ENCODE assay signal across 3 mouse cellular contexts in the genomic region with DNA sequence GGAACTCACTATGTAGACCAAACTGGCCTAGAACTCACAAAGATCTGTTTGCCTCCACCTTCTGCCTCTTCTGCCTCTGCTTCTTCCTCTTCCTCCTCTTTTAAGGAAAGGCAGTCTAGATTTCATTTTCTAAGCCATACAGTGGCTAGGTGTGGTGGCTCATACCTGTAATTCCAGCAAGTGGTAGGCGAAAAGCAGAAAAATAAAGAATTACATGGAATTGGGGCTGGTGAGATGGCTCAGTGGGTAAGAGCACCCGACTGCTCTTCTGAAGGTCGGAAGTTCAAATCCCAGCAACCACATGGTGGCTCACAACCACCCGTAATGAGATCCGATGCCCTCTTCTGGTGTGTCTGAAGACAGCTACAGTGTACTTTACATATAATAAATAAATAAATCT. TPM values are rescaled to one million over a fixed set of nuclear protein-coding genes. Genes with fewer than 3 reads are reported as not detected.
"Had no signal": no experiment of that assay in that cellular context is flagged by ENCODE, and none has a peak within 500 bp of the region (broad histone marks: within the 10 kb centered on the region; RNA-seq: fewer than 3 reads in every experiment).

No protein-coding gene starts in this region.

RNA-seq across cellular contexts. Expression of gene Pou3f1, which starts 57.2 kb away (rescaled TPM):
- total RNA-seq: liver, adult 2 months had no signal
- polyA plus RNA-seq: inflammation-experienced regulatory T-cells, adult 6 months; intestine, postnatal 0 days; liver, adult 2 months had no signal
